Mouse (Mus musculus) left cerebral cortex, adult 2 months (tissue): ENCODE measurements at regions not wholly inside any gene's neighbourhood (a gene's known extent, or its start where the extent isn't known, plus 50 kb on each side); places are given as distances from the start of the nearest gene placed in this dataset.

Experiments used
- DNase-seq, 2 experiments: peaks; one replicate each; pipeline ENCODE4 v3.0.0; 2021 to 2022; ENCODE audit warnings: low spot score in 2 of 2, mixed read lengths in 1 of 2; ENCODE audit errors: extremely low spot score in 1 of 2
- H3K27ac ChIP-seq: fragments of 200-600 bp; 2 replicates; pipeline ENCODE4 v1.8.1; 2022
- H3K4me3 ChIP-seq: fragments of 200-600 bp; 2 replicates; pipeline ENCODE4 v1.8.1; 2022
- CTCF ChIP-seq: fragments of 200-600 bp; IDR thresholded peaks from 2 replicates; pipeline ENCODE4 v1.8.1; 2022; ENCODE audit warnings: antibody characterized with exemption, mild to moderate bottlenecking, moderate library complexity
- intact Hi-C: fragments of 180-260 bp; cut with DNase I; formaldehyde crosslinking; loops from one replicate; pipeline ENCODE4 v1.15.1; 2025

DNA sequence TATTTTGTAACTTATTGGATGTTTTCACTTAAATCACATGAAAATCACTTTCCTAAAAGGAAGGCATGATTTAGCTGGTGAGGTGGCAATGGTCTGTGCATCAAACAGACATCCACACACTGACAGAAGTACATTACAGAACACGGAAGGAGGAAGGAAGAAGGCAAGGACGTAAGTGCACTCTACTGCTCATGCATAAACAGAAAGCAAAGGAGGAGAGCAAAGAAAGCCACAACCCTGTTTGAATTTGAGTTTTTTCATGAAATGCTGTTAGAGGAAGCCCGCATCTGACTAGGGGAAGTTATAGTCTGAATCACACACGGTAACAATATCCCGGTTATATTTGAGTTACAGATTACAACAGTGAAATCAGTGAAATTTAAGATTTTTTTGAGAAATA is 208.4 kb downstream of the Gm11146 start:
- no peak for TF ChIP-seq CTCF
- Histone ChIP-seq H3K4me3 (no peak overlapping the region), H3K27ac (no peak overlapping the region)
- DNase-seq: no peak
- intact Hi-C loops: no loop called here

DNA sequence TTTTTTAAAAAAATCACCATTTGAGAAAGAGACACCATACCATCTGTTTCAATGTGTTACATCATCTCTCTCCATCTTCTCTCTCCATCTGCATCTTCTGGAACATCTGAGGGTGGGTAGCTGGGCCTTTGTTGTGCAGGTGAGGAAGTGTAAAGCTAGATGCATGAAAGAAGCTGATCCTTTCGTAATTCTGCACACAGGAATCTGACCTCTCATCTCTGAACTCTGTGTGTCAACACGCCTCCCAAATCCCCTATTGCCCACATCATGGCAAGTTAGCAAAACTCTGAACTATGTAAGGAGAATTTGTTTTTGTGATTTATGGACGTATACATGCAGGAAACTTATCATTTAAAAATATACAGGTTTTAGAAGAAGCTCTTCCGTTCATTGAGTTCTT is 209.7 kb downstream of the Gm11146 start:
- TF ChIP-seq CTCF: no peak
- intact Hi-C loops: no loop called here
- no peak overlapping the region for H3K27ac ChIP-seq
- H3K4me3 ChIP-seq: no peak overlapping the region
- DNase-seq: no peak

DNA sequence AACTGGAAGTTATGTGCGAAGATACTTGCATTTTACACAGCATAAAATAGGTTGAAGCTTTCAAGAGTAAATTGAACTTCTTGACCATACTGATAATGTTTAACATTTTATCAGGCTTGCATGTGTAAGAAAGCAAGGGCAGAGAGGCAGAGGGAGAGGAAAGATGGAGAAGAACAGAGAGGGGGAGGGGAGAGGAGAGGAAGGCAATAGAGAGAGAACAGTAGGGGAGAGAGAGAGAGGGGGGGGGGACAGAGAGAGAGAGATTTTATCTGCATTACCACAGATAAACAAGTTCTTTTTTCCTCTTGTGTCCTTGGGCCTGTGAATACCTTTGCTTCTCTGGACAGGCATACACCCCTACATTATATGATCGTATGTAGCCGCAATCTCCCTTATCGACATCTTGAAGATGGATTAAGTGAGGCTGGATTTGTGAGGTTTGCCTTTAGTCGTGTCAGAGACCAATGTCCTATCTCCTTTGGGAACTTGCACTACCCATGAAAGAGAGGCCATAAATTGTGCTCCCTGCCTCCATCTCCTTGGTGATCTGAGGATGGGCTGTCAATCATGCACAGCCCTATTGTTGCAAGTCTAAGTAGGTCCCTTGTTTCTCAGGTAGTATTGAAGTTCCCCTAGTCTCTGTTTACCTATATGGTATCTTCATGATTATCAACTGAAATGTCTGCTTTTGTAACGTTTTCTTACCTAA is 217.7 kb downstream of the Gm11146 start:
- Histone ChIP-seq H3K4me3 (no peak overlapping the region), H3K27ac (no peak overlapping the region)
- TF ChIP-seq CTCF: no peak
- intact Hi-C loops: no loop called here
- DNase-seq: no peak

DNA sequence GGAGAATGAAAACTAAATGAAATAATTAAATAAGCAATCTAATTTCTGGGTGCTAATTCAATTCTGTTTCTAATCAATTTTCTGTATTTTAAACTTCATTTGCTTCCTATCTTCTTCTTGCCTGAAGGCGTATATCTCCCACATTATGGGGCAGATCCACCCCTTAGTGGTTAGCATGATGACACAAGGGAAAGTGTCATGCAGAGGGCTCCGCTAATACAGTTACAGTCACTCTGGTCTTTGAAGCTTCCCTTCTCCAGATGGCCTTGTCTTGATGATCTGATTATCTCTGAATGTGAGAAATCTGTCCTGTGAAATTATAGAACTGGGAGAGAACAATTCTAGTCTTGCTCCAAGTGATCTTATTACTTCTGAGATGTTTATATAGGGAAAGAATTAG is 219.1 kb downstream of the Gm11146 start:
- H3K4me3 ChIP-seq: no peak overlapping the region
- DNase-seq: no peak
- no peak overlapping the region for H3K27ac ChIP-seq
- no peak for TF ChIP-seq CTCF
- intact Hi-C loops: no loop called here

DNA sequence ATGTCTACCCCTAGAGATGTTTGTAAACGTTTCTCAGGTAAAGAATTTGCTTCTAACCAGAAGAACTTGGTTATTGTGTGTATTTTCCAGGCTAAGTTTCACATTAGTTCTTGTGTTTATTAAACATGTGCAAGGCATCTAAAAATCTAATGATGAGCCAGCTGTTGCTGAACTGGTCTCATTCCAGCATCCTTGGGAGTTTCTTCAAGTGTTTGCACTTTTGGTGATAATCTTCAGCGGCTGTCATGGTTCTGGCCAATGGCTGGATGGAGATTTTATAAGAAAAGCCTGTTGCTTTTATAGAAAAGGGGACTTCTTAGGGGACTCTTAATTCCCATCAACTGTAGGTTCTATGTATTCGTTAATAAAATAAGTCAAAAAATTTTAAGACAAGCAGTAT is 229.1 kb downstream of the Gm11146 start:
- TF ChIP-seq CTCF: no peak
- no peak for DNase-seq
- intact Hi-C loops: no loop called here
- no peak overlapping the region for H3K4me3 ChIP-seq
- no peak overlapping the region for H3K27ac ChIP-seq

DNA sequence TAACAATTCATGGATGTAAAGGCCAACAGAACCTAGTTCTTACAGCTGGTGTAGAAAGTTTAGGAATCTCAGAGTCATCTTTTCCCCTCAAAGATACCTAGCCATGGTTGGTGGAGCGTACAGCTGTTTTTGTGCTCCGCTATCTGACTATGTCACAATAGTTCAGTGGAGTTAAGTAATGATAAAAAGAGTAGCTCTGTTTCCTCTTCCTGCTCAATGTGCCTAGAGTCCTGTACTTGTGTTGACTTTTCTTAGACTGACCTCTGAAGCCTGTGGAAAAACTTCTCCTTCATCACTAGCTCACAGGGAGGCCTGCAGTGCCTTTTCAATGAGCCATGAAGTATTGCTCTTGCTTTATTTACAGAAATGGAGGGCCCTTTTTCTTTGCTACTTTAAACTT is 232.1 kb downstream of the Gm11146 start:
- Histone ChIP-seq H3K4me3 (no peak overlapping the region), H3K27ac (no peak overlapping the region)
- intact Hi-C loops: no loop called here
- TF ChIP-seq CTCF: no peak
- no peak for DNase-seq

DNA sequence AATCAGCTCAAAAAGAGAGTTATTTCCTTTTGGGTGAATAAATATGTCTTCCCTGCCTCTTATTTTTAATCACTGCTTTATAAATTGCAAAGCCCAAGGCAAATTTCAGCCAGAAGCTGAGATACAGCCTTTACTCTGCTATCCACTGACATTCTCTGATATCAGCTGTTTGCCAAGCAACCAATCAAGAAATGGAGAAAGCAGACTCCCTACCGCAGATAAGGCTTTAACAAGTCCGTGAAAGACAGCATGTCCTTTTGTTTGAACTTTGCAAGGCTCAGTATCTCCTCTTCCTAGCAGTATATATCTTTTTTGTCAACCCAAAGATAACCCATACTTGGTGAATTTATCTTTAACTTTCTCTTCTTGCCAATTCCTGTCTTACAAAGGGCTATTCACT is 236.6 kb downstream of the Gm11146 start:
- TF ChIP-seq CTCF: no peak
- intact Hi-C loops: no loop called here
- no peak overlapping the region for H3K27ac ChIP-seq
- no peak for DNase-seq
- H3K4me3 ChIP-seq: no peak overlapping the region

DNA sequence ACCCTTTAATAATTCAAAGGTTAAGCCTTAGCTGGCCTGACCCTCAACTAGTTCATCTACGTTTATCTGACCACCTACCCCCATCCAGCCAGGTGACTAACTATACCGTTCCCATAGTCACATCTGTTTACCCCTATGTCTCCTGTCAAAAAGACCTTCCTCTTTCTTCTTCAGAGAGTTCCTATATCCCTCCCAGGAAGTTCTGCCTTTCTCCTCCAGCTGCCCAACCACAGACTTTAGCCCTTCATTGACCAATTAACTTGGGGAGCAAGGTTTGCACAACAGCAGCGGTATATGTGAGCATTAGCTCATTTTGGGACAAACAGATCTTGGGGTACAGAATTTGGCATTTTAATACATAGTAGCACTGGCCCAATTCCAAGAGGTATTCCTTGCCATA is 237.5 kb downstream of the Gm11146 start:
- DNase-seq: no peak
- no peak overlapping the region for H3K27ac ChIP-seq
- no peak overlapping the region for H3K4me3 ChIP-seq
- intact Hi-C loops: no loop called here
- TF ChIP-seq CTCF: no peak

DNA sequence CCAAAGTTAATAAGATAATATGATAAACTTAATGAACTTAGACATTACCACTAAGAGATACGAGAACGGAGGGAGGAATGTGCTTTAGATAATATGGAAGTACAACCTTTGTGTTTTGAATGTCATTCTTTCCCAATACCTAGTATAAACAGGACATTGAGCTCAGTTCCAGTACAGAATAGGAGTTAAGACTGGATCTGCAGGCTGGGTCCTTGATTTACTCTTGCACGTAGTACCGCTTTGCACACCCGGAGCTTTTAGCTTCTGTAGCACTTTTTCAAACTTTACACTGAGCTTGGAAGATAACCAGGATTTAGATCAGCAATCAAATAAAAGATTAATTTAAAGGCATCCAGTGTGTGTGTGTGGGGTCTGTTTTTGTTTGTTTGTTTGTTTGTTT is 242.7 kb downstream of the Gm11146 start:
- TF ChIP-seq CTCF: no peak
- intact Hi-C loops: no loop called here
- DNase-seq: no peak
- no peak overlapping the region for H3K27ac ChIP-seq
- no peak overlapping the region for H3K4me3 ChIP-seq

DNA sequence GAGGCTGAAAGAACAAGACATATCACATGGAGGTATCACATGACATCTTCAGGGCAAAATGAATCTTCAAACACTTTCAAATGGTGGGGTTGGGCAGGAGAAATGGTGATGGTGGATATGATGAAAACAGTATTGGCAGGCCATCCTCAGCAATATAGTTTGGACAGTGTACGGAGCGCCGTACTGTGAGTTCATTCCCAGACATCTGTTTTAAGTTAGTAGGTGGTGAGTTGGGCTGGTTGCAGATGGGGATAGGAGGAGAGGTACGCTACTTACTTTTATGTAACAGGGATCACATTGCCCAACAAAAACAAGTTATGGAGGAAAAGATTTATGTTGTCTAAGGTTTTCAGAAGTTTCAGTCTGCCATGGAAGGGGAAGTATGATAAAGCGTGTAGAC is 246.6 kb downstream of the Gm11146 start:
- H3K4me3 ChIP-seq: no peak overlapping the region
- no peak for DNase-seq
- TF ChIP-seq CTCF: no peak
- H3K27ac ChIP-seq: no peak overlapping the region
- intact Hi-C loops: no loop called here

DNA sequence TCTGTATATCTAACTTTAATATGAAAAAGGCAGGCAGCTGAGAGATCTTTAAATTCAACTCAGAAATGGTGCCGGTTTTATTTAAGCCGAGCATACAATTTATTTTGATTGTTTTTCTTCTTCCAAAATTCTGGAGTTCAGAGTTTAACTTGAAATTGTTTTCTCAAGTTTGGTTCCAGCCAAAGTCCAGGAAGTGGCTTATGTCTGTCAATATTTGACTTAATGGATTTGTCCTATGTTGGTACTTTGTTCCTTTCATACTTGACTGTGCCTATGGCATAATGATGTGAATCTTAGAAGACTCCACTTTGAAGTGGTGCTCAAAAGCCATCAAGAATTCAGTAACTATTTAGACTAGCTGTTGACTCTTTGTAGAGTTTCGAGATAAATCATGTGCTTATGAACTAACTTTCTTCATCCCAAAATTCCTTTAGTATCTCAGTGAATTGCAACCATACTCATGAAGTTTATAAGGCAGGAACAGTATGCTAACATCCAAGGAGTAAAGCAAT is 247.6 kb downstream of the Gm11146 start:
- TF ChIP-seq CTCF: no peak
- intact Hi-C loops: no loop called here
- H3K27ac ChIP-seq: no peak overlapping the region
- no peak for DNase-seq
- no peak overlapping the region for H3K4me3 ChIP-seq

DNA sequence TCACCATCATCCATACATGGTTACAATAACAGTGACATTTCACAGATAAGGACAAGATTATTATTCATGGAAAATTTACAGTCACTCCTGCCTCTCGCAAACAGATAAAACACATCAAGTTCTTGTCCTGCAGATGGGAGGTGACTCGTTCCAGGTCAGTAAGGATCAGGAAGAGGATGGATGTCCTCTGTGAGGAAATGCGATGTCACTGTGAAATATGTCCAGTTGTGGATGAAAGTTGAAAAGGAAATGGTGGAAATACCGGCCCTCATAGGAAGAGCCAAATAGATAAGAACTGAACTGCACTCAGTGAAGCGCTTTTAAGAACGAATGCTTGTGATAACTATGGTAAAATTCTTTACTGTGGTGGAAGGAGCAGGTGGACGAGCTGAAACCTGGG is 255.8 kb downstream of the Gm11146 start:
- DNase-seq: no peak
- intact Hi-C loops: no loop called here
- no peak overlapping the region for H3K27ac ChIP-seq
- no peak for TF ChIP-seq CTCF
- H3K4me3 ChIP-seq: no peak overlapping the region

DNA sequence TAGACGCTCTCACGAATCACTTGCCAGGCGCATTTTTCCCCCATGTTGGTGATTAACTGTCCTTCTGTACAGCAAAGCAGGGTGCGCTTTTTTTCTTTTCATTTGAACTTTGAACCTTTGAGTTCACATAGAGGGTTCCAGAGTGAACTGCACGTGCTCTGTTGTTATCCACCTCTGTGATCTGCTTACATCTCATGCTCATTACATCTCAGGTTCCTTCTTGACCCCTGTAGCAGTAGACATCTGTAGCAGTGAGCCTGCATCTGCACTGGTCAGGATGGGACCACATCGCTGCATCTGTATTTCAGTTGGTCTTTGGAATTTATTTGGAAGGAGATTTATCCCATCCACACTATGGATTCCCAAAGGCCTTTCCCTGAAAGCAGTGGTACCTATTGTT is 269.6 kb downstream of the Gm11146 start:
- intact Hi-C loops: loop anchor here (5.0 kb wide), 1 partner anchor 170 kb away; no protein-coding TSS in a partner anchor

More for the DNA sequence above, 269.6 kb downstream of the Gm11146 start:
- Histone ChIP-seq H3K4me3 (no peak overlapping the region), H3K27ac (no peak overlapping the region)
- no peak for DNase-seq
- no peak for TF ChIP-seq CTCF
